Mouse (Mus musculus): Measurements from ENCODE around the gene Slc38a4. TPM values are rescaled to one million over a fixed set of nuclear protein-coding genes. Genes with fewer than 3 reads are reported as not detected.

Slc38a4 gene
- polyA plus RNA-seq, 1 experiment from 2014 or later = 0.37 TPM

DNA sequence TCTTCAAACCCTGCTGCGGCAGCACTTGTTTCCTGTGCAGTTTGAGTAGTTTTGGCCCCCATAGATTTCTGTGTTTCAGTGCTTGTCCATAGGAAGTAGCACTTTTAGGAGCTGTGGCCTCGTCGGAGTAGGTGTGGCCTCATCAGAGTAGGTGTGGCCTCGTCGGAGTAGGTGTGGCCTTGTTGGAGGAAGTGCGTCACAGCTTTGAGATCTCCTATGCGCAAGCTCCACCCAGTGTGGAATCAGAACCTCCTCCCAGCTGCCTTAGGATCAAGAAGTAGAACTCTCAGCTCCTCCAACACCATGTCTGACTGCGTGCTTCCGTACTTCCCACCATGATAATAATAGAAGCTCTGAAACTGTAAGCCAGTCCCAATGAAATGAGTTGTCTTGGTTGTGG is 83.8 kb downstream of the Slc38a4 start:
- WGBS = 91% methylated on average over 9 of the region's 9 CpGs
- Histone ChIP-seq H3K27me3 (ENCODE audit: control insufficient read depth, insufficient read depth, low read length) (no peaks in the 10 kb centered on the region), H3K9ac (replicated peaks; ENCODE audit: low read depth, low read length) (no peak overlapping the region), H3K36me3 (ENCODE audit: control insufficient read depth, insufficient read depth, low read length) (no peaks in the 10 kb centered on the region), H3K4me3 (ENCODE audit: low read depth, low read length) (no peak overlapping the region), H3K4me2 (ENCODE audit: low read depth, low read length) (no peak overlapping the region), H3K9me3 (ENCODE audit: control insufficient read depth, low read length) (no peaks in the 10 kb centered on the region), H3K4me1 (ENCODE audit: control insufficient read depth, insufficient read depth, low read length) (no peaks in the 10 kb centered on the region), H3K27ac (ENCODE audit: low read depth, low read length) (no peak overlapping the region)
- ATAC-seq (ENCODE audit: low read depth) = no peak

DNA sequence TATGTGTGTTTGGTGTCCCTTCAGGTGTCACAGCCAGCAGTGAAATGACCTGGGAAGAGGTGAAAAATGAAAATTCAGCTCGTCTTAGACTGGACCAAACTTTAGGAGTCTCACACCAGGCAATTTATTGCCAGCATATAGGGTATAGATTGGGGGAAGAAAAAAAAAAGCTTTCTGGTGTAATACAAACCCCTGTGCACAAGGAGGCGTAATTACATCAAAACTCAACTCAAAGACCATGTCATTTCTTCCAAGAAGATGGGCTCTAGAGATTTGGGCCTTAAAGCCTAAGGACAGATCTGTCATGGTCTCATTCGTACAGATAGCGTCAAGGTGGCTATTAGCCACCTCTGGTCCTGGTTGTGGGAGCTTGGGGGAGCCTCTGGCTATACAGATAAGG is 86.0 kb downstream of the Slc38a4 start:
- H3K9ac ChIP-seq (replicated peaks; ENCODE audit: low read depth, low read length) = no peak overlapping the region
- H3K4me3 ChIP-seq (ENCODE audit: low read depth, low read length) = no peak overlapping the region
- no peaks in the 10 kb centered on the region for H3K9me3 ChIP-seq (ENCODE audit: control insufficient read depth, low read length)
- no peak overlapping the region for H3K27ac ChIP-seq (ENCODE audit: low read depth, low read length)
- no peaks in the 10 kb centered on the region for H3K4me1 ChIP-seq (ENCODE audit: control insufficient read depth, insufficient read depth, low read length)
- 66% methylated on average over 4 of the region's 4 CpGs for WGBS
- no peak for ATAC-seq (ENCODE audit: low read depth)
- H3K4me2 ChIP-seq (ENCODE audit: low read depth, low read length) = no peak overlapping the region
- no peaks in the 10 kb centered on the region for H3K36me3 ChIP-seq (ENCODE audit: control insufficient read depth, insufficient read depth, low read length)
- H3K27me3 ChIP-seq (ENCODE audit: control insufficient read depth, insufficient read depth, low read length) = no peaks in the 10 kb centered on the region

DNA sequence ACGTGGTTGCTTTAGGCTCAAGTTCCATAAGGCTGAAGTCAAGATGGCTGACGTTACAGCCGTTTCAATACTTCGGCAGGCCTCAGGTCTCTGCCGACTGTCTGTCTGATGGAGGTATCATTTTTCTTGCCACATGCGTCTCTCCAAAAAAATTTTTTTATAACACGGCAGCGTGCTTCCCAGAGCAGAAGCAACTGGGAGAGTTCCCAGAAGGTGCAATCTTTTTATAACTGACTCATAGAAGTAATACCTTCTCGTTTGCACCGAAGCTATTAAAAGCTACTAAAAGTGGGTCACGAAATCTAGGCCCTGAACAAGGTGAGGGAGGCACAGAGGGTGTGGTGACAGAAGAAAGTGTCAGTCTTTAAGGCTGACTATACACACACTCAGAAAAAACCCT is 87.0 kb downstream of the Slc38a4 start:
- H3K36me3 ChIP-seq (ENCODE audit: control insufficient read depth, insufficient read depth, low read length) = no peaks in the 10 kb centered on the region
- no peak overlapping the region for H3K27ac ChIP-seq (ENCODE audit: low read depth, low read length)
- no peak overlapping the region for H3K4me3 ChIP-seq (ENCODE audit: low read depth, low read length)
- ATAC-seq (ENCODE audit: low read depth) = no peak
- H3K4me1 ChIP-seq (ENCODE audit: control insufficient read depth, insufficient read depth, low read length) = no peaks in the 10 kb centered on the region
- no peaks in the 10 kb centered on the region for H3K27me3 ChIP-seq (ENCODE audit: control insufficient read depth, insufficient read depth, low read length)
- no peak overlapping the region for H3K4me2 ChIP-seq (ENCODE audit: low read depth, low read length)
- H3K9me3 ChIP-seq (ENCODE audit: control insufficient read depth, low read length) = no peaks in the 10 kb centered on the region
- H3K9ac ChIP-seq (replicated peaks; ENCODE audit: low read depth, low read length) = no peak overlapping the region
- 91% methylated on average over 11 of the region's 11 CpGs for whole genome bisulfite sequencing

DNA sequence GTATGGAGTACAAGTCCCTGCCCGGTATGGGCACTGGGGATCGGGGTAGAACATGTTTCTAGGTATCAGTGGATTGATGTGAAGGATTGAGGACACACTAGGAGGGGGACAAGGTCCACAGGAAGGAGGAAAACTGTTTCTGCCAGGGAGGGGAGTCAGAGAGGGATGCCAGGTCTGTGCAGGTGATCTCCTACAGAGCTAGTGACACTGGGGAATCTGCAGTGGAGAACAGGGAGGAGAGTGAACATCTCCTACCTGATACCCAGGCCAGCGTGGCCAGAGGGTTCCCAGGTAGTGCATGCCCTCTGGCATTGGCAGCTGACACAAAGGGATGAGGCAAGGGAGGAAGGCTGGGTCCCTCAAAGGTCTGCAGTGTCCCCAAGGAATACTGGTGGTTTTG is 89.4 kb downstream of the Slc38a4 start:
- Histone ChIP-seq H3K4me3 (ENCODE audit: low read depth, low read length) (no peak overlapping the region), H3K27me3 (ENCODE audit: control insufficient read depth, insufficient read depth, low read length) (no peaks in the 10 kb centered on the region), H3K9ac (replicated peaks; ENCODE audit: low read depth, low read length) (no peak overlapping the region), H3K9me3 (ENCODE audit: control insufficient read depth, low read length) (no peaks in the 10 kb centered on the region), H3K4me1 (ENCODE audit: control insufficient read depth, insufficient read depth, low read length) (no peaks in the 10 kb centered on the region), H3K4me2 (ENCODE audit: low read depth, low read length) (no peak overlapping the region), H3K27ac (ENCODE audit: low read depth, low read length) (no peak overlapping the region), H3K36me3 (ENCODE audit: control insufficient read depth, insufficient read depth, low read length) (no peaks in the 10 kb centered on the region)
- 85% methylated on average over 3 of the region's 3 CpGs for WGBS
- ATAC-seq (ENCODE audit: low read depth) = no peak

DNA sequence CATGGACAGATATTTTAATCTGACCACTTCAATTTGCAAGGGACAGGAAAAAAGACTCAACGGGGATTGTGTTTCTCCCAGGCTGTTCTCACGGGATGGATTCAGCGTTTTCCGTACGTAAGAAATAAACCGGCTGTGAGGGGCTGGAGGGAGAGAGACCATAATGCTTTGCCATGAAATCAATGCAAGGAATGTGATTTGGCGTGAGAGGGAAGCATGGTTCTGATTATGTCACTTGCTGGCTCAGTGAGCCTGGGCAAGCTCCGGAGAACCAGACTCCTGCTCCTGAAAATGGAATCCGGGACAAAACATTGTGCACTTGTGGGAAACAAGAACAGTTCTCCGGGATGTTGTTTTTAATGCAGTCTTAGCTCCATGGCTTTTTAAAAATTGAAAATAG is 92.0 kb downstream of the Slc38a4 start:
- Histone ChIP-seq H3K27ac (ENCODE audit: low read depth, low read length) (no peak overlapping the region), H3K36me3 (ENCODE audit: control insufficient read depth, insufficient read depth, low read length) (no peaks in the 10 kb centered on the region), H3K4me1 (ENCODE audit: control insufficient read depth, insufficient read depth, low read length) (no peaks in the 10 kb centered on the region), H3K27me3 (ENCODE audit: control insufficient read depth, insufficient read depth, low read length) (no peaks in the 10 kb centered on the region), H3K4me3 (ENCODE audit: low read depth, low read length) (no peak overlapping the region), H3K9me3 (ENCODE audit: control insufficient read depth, low read length) (no peaks in the 10 kb centered on the region), H3K9ac (replicated peaks; ENCODE audit: low read depth, low read length) (no peak overlapping the region), H3K4me2 (ENCODE audit: low read depth, low read length) (no peak overlapping the region)
- WGBS = 74% methylated on average over 10 of the region's 10 CpGs
- no peak for ATAC-seq (ENCODE audit: low read depth)

DNA sequence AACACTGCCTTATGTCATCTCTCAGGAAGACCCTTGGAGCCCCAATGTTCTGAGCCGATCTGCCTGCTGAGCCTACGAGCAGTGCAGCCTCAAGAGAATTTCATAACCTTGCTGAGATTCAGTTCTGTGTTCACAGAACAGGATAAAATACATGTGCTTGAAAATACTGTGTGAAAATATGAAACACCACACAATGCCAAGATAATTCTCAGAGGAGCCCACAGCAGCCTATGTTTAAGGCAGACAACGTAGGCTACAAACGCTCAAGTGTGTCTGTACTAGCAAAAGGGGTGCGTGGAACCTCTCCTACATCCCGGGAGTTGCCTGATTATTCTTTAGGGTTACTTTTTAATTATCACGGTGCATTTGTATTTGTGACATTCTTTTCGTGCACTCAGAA is 92.4 kb downstream of the Slc38a4 start:
- Histone ChIP-seq H3K4me3 (ENCODE audit: low read depth, low read length) (no peak overlapping the region), H3K27ac (ENCODE audit: low read depth, low read length) (no peak overlapping the region), H3K27me3 (ENCODE audit: control insufficient read depth, insufficient read depth, low read length) (no peaks in the 10 kb centered on the region), H3K36me3 (ENCODE audit: control insufficient read depth, insufficient read depth, low read length) (no peaks in the 10 kb centered on the region), H3K4me2 (ENCODE audit: low read depth, low read length) (no peak overlapping the region), H3K9me3 (ENCODE audit: control insufficient read depth, low read length) (no peaks in the 10 kb centered on the region), H3K9ac (replicated peaks; ENCODE audit: low read depth, low read length) (no peak overlapping the region), H3K4me1 (ENCODE audit: control insufficient read depth, insufficient read depth, low read length) (no peaks in the 10 kb centered on the region)
- WGBS = 91% methylated on average over 8 of the region's 8 CpGs
- no peak for ATAC-seq (ENCODE audit: low read depth)

DNA sequence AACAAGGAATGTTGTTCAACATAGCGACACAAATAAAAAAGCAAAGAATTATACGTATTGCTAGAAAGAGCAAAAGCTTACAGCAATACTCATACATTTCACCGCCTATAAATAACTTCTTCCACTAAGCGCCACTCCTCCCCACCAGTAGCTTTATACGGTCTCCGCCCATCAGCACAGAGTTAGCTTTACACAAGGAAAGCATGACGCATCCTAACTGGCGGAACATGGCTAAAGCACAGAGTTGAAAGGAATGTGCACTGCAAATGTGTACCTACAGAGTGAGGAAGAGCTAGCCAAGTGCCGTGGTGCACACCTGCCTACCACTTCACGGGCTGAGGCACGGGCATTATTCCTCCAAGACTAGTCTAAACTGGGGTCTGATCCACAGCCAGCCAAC is 95.4 kb downstream of the Slc38a4 start:
- Histone ChIP-seq H3K9ac (replicated peaks; ENCODE audit: low read depth, low read length) (no peak overlapping the region), H3K9me3 (ENCODE audit: control insufficient read depth, low read length) (no peaks in the 10 kb centered on the region), H3K27ac (ENCODE audit: low read depth, low read length) (no peak overlapping the region), H3K4me2 (ENCODE audit: low read depth, low read length) (no peak overlapping the region), H3K27me3 (ENCODE audit: control insufficient read depth, insufficient read depth, low read length) (no peaks in the 10 kb centered on the region), H3K4me3 (ENCODE audit: low read depth, low read length) (no peak overlapping the region), H3K36me3 (ENCODE audit: control insufficient read depth, insufficient read depth, low read length) (no peaks in the 10 kb centered on the region), H3K4me1 (ENCODE audit: control insufficient read depth, insufficient read depth, low read length) (no peaks in the 10 kb centered on the region)
- ATAC-seq (ENCODE audit: low read depth) = no peak
- 93% methylated on average over 11 of the region's 11 CpGs for WGBS

DNA sequence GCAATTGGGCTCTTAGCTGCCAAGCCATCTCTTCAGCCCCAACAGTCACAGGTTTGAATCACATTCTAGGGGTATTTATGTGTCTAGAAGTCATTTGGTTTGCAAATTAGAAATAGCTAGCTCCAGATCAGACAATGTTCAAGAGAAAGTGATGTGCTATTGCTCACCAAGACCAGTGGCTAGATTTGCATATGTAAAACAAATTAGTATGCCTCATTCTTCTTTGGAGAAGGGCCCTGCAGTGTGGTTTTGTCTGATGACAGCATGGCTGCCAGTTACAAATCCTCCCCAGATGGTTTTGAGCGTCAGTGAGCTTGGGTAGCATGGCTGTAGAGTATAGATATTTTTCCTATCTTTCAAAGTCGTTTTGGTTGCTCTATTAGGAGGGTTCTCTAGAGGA is 96.5 kb downstream of the Slc38a4 start:
- Histone ChIP-seq H3K4me2 (ENCODE audit: low read depth, low read length) (no peak overlapping the region), H3K27ac (ENCODE audit: low read depth, low read length) (no peak overlapping the region), H3K9ac (replicated peaks; ENCODE audit: low read depth, low read length) (no peak overlapping the region), H3K27me3 (ENCODE audit: control insufficient read depth, insufficient read depth, low read length) (no peaks in the 10 kb centered on the region), H3K9me3 (ENCODE audit: control insufficient read depth, low read length) (no peaks in the 10 kb centered on the region), H3K4me1 (ENCODE audit: control insufficient read depth, insufficient read depth, low read length) (no peaks in the 10 kb centered on the region), H3K4me3 (ENCODE audit: low read depth, low read length) (no peak overlapping the region), H3K36me3 (ENCODE audit: control insufficient read depth, insufficient read depth, low read length) (no peaks in the 10 kb centered on the region)
- 64% methylated on average over 2 of the region's 2 CpGs for WGBS
- no peak for ATAC-seq (ENCODE audit: low read depth)

DNA sequence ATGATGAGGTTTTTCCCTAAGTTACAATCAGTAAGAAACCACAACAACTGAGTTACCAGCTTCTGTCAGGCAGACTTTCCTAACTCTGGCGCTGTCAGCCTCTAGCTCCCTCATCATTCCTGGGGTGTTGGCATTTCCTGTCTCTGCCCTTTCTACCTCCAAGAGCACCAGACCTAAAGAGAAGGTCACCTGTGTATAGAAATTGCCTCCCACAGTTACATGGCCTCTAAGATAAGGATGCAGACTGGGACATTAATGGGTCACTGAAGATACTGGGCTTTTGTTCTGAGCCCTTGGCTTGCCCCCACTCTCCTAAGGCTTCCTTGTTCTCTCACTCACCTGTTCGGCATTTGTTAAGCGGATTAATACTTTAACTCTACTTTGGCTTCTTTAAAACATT is 99.1 kb downstream of the Slc38a4 start:
- Histone ChIP-seq H3K36me3 (ENCODE audit: control insufficient read depth, insufficient read depth, low read length) (no peaks in the 10 kb centered on the region), H3K4me2 (ENCODE audit: low read depth, low read length) (no peak overlapping the region), H3K9me3 (ENCODE audit: control insufficient read depth, low read length) (no peaks in the 10 kb centered on the region), H3K9ac (replicated peaks; ENCODE audit: low read depth, low read length) (no peak overlapping the region), H3K4me3 (ENCODE audit: low read depth, low read length) (no peak overlapping the region), H3K4me1 (ENCODE audit: control insufficient read depth, insufficient read depth, low read length) (0 out of 2 replicates have a peak, but pooled peaks cover 6% of the 10 kb centered on the region), H3K27me3 (ENCODE audit: control insufficient read depth, insufficient read depth, low read length) (no peaks in the 10 kb centered on the region), H3K27ac (ENCODE audit: low read depth, low read length) (no peak overlapping the region)
- 86% methylated on average over 3 of the region's 3 CpGs for WGBS
- no peak for ATAC-seq (ENCODE audit: low read depth)

DNA sequence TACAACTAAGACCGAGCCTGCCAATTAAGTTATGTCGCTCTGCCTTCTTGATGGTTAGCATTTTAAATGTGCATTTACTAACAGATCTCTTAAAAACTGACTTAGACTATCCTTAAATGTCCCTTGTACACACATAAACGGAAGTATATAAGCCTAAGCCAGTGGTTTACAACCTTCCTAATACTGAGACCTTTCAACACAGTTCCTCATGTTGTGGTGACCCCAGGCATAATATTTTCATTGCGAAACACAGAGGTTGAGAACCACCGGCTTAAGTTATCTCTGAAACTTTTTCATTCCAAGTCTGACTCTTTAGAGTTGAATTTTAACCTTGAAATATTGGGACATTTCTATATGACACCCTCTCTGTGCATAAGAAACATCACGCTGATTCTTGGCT is 101.4 kb downstream of the Slc38a4 start:
- no peak overlapping the region for H3K9ac ChIP-seq (replicated peaks; ENCODE audit: low read depth, low read length)
- H3K27ac ChIP-seq (ENCODE audit: low read depth, low read length) = no peak overlapping the region
- H3K4me1 ChIP-seq (ENCODE audit: control insufficient read depth, insufficient read depth, low read length) = 0 out of 2 replicates have a peak, but pooled peaks cover 6% of the 10 kb centered on the region
- 87% methylated on average over 6 of the region's 6 CpGs for WGBS
- H3K27me3 ChIP-seq (ENCODE audit: control insufficient read depth, insufficient read depth, low read length) = no peaks in the 10 kb centered on the region
- H3K9me3 ChIP-seq (ENCODE audit: control insufficient read depth, low read length) = no peaks in the 10 kb centered on the region
- no peak overlapping the region for H3K4me2 ChIP-seq (ENCODE audit: low read depth, low read length)
- no peak for ATAC-seq (ENCODE audit: low read depth)
- no peak overlapping the region; the same call in 1 of the 2 replicates for H3K4me3 ChIP-seq (ENCODE audit: low read depth, low read length)
- H3K36me3 ChIP-seq (ENCODE audit: control insufficient read depth, insufficient read depth, low read length) = no peaks in the 10 kb centered on the region
